Mouse (Mus musculus) thymus, adult 2 months (tissue): Measurements from ENCODE around the gene Muc5ac.

ENCODE experiments used
- CTCF ChIP-seq: fragments of 200-500 bp; IDR thresholded peaks from 2 replicates; pipeline ENCODE4 v1.5.1; 2012; ENCODE audit warnings: mild to moderate bottlenecking, control low read depth, low read length, moderate library complexity, borderline replicate concordance; ENCODE audit not compliant: control insufficient read depth, poor library complexity, insufficient read depth; ENCODE audit errors: extremely low read depth
- POLR2A ChIP-seq: fragments of 200-500 bp; IDR thresholded peaks from 2 replicates; pipeline ENCODE4 v1.6.1; 2012; ENCODE audit warnings: mild to moderate bottlenecking, low read length, control low read depth, moderate library complexity; ENCODE audit not compliant: control insufficient read depth, poor library complexity, insufficient read depth; ENCODE audit errors: extremely low read depth

GRCm38 (mm10) chr7:141835941-141836340 lies 47.2 kb downstream of the Muc5ac start:
- TF ChIP-seq POLR2A = no peak
- TF ChIP-seq CTCF = no peak
